Mouse (Mus musculus): Measurements from ENCODE around the gene Kcp. TPM values are rescaled to one million over a fixed set of nuclear protein-coding genes. Genes with fewer than 3 reads are reported as not detected.

The Kcp gene
- polyA plus RNA-seq, 1 experiment from 2014 or later, result 15.4 TPM

DNA sequence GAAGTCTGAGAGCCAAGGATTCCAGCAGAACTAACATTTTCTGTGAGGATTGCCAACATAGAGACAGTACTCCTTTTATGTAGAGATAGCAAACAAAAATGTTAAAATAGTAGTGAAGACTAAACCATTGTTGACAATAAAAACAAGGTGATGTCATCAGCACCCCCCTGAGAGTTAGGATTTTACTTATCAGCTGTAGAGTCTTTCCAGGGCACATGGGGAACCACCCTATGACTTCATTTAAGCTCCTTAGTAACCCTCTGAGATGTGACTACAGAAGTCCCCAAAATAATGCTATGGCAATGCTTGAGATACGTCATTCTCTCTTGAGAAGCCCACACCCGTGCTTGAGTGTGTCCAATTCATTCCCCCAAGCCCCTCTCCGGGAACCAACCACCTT is 44.4 kb downstream of the Kcp start:
- H3K4me3 ChIP-seq, result no peak overlapping the region
- peaks cover 3% of the 10 kb centered on the region for H3K4me1 ChIP-seq (replicated peaks)
- no peaks in the 10 kb centered on the region for H3K27me3 ChIP-seq (replicated peaks)
- H3K36me3 ChIP-seq, result peaks cover 35% of the 10 kb centered on the region
- no peak overlapping the region for H3K27ac ChIP-seq (ENCODE audit: poor library complexity, severe bottlenecking)
- 66% methylated on average over 3 of the region's 3 CpGs for WGBS
- no peak for ATAC-seq (ENCODE audit: insufficient number of reproducible peaks, low FRiP score)
- H3K9ac ChIP-seq, result no peak overlapping the region
- no peak overlapping the region for H3K4me2 ChIP-seq
- no peaks in the 10 kb centered on the region for H3K9me3 ChIP-seq (replicated peaks)

DNA sequence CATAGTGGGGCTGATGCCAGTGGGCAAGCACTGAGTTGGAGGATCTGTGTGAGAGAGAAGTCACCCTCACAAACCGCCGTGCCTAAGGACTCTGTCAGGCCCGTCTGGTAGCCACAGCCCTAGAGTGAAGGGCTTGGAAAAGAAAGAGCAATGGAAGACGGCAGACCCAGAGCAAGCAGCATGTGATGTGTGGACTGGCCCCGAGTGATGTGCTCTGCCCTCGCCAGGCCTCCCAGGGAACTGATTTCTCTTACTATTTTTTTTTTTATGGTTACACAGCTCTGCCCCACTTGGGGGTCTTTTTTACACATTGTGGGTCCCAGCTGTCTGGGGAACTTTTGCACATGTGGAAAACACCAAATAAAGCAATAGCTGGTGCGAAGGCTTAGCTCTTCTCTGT is 46.2 kb downstream of the Kcp start:
- H3K36me3 ChIP-seq, result peaks cover 54% of the 10 kb centered on the region
- ATAC-seq (ENCODE audit: insufficient number of reproducible peaks, low FRiP score), result no peak
- H3K4me2 ChIP-seq, result no peak overlapping the region
- no peaks in the 10 kb centered on the region for H3K4me1 ChIP-seq (replicated peaks)
- H3K9me3 ChIP-seq (replicated peaks), result no peaks in the 10 kb centered on the region
- H3K27ac ChIP-seq (ENCODE audit: poor library complexity, severe bottlenecking), result no peak overlapping the region
- H3K27me3 ChIP-seq (replicated peaks), result no peaks in the 10 kb centered on the region
- no peak overlapping the region for H3K9ac ChIP-seq
- 63% methylated on average over 7 of the region's 7 CpGs for WGBS
- no peak overlapping the region for H3K4me3 ChIP-seq

DNA sequence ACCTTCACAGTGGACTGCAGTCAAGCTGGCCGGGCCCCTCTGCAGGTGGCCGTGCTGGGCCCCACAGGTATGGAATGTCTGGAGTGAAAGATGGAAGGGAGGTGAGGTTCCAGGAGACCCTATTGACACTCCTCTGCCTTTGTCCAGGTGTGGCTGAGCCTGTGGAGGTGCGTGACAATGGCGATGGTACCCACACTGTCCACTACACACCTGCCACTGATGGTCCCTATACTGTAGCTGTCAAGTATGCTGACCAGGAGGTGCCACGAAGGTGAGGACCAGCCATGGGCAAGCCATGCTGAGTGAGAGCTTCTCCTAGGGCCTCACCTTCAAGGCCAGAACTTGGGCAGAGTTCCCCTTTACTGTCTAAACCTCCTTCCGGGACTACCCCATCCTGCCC is 57.1 kb downstream of the Kcp start:
- Histone ChIP-seq H3K27me3 (replicated peaks) (no peaks in the 10 kb centered on the region), H3K4me3 (no peak overlapping the region), H3K9ac (no peak overlapping the region), H3K27ac (ENCODE audit: poor library complexity, severe bottlenecking) (no peak overlapping the region), H3K4me2 (no peak overlapping the region), H3K9me3 (replicated peaks) (no peaks in the 10 kb centered on the region), H3K36me3 (peaks cover 97% of the 10 kb centered on the region), H3K4me1 (replicated peaks) (no peaks in the 10 kb centered on the region)
- no peak for ATAC-seq (ENCODE audit: insufficient number of reproducible peaks, low FRiP score)
- 91% methylated on average over 6 of the region's 6 CpGs for WGBS

DNA sequence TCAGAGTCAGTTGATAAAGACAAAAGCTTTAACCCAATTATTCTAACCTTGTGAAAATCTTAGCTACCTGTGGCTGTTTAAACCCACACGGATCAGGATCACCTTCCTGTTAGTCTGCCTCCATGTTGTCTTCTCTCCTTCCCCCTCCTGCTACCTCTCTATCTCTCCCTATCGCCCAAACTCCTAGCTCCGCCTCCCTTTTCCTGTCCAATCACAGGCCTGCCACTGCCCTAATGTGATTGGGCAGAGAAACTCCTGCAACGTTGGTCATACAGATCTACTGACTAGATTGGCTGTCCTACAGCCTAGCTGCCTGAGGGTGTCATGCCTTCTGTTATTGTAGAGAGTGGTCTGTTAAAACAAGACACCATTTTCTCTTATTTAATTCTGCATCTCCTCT is 57.9 kb downstream of the Kcp start:
- Histone ChIP-seq H3K36me3 (peaks cover 97% of the 10 kb centered on the region), H3K27me3 (replicated peaks) (no peaks in the 10 kb centered on the region), H3K27ac (ENCODE audit: poor library complexity, severe bottlenecking) (no peak overlapping the region), H3K9me3 (replicated peaks) (no peaks in the 10 kb centered on the region), H3K4me1 (replicated peaks) (no peaks in the 10 kb centered on the region), H3K4me3 (no peak overlapping the region), H3K9ac (no peak overlapping the region), H3K4me2 (no peak overlapping the region)
- 31% methylated on average over 4 of the region's 4 CpGs for WGBS
- no peak for ATAC-seq (ENCODE audit: insufficient number of reproducible peaks, low FRiP score)

DNA sequence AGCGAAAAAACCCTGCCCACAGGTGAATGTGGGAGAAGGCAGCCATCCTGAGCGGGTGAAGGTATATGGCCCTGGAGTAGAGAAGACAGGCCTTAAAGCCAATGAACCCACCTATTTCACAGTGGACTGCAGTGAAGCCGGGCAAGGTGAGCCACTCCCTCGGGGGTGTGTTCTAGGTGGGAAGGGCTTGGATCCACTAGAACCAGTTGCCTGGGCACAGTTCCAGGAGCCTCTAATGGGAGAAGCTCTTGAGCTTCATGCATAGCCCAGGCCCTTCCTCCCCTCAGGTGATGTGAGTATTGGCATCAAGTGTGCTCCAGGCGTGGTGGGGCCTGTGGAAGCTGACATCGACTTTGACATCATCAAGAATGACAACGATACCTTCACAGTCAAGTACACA is 62.4 kb downstream of the Kcp start:
- Histone ChIP-seq H3K36me3 (peaks cover 98% of the 10 kb centered on the region), H3K9ac (no peak overlapping the region), H3K4me2 (no peak overlapping the region), H3K4me1 (replicated peaks) (no peaks in the 10 kb centered on the region), H3K4me3 (no peak overlapping the region), H3K27me3 (replicated peaks) (no peaks in the 10 kb centered on the region), H3K27ac (ENCODE audit: poor library complexity, severe bottlenecking) (no peak overlapping the region), H3K9me3 (replicated peaks) (no peaks in the 10 kb centered on the region)
- 90% methylated on average over 7 of the region's 7 CpGs for WGBS
- no peak for ATAC-seq (ENCODE audit: insufficient number of reproducible peaks, low FRiP score)

DNA sequence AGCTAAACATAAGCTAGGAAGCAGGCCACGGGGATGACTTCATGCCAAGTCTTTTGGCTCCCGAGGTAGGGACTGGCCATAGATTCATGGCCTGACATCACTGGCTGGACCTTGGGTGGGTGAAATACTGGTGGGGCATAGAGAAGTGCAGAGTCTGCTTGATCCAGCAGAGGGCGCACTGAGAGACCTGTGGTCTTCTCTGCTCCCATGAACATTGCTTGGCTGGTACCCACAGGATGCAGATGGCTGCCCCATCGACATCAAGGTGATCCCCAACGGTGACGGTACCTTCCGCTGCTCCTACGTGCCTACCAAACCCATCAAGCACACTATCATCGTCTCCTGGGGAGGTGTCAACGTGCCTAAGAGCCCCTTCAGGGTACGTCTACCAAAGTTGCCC is 63.0 kb downstream of the Kcp start:
- no peaks in the 10 kb centered on the region for H3K27me3 ChIP-seq (replicated peaks)
- no peak overlapping the region for H3K4me2 ChIP-seq
- 61% methylated on average over 11 of the region's 11 CpGs for WGBS
- no peaks in the 10 kb centered on the region for H3K9me3 ChIP-seq (replicated peaks)
- no peak for ATAC-seq (ENCODE audit: insufficient number of reproducible peaks, low FRiP score)
- H3K27ac ChIP-seq (ENCODE audit: poor library complexity, severe bottlenecking), result no peak overlapping the region
- H3K9ac ChIP-seq, result no peak overlapping the region
- no peak overlapping the region for H3K4me3 ChIP-seq
- H3K36me3 ChIP-seq, result peaks cover 99% of the 10 kb centered on the region
- no peaks in the 10 kb centered on the region for H3K4me1 ChIP-seq (replicated peaks)

DNA sequence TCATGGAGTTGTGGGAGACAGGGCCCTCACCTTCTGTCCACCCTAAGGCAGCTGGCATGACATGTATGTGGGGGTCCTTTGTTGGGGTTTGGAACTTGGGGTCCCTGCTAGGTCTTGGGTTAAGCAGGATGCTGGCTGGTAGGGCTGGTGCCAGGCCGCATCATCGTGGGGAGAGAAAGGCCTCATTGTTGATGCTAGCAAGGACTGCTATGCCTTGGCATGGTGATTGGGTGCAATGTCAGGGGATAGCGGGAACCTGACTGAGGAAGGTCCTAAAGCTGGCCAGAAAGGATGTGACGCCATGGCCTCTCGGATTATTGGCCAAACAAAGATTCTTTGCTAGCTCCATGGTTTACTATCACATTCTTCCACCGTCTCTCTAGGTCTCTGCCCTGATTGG is 68.0 kb downstream of the Kcp start:
- Histone ChIP-seq H3K9me3 (replicated peaks) (no peaks in the 10 kb centered on the region), H3K36me3 (peaks cover 70% of the 10 kb centered on the region), H3K27me3 (replicated peaks) (no peaks in the 10 kb centered on the region), H3K9ac (no peak overlapping the region), H3K4me2 (no peak overlapping the region), H3K4me3 (no peak overlapping the region), H3K27ac (ENCODE audit: poor library complexity, severe bottlenecking) (no peak overlapping the region), H3K4me1 (replicated peaks) (peaks cover 25% of the 10 kb centered on the region)
- no peak for ATAC-seq (ENCODE audit: insufficient number of reproducible peaks, low FRiP score)
- WGBS, result 83% methylated on average over 6 of the region's 6 CpGs

DNA sequence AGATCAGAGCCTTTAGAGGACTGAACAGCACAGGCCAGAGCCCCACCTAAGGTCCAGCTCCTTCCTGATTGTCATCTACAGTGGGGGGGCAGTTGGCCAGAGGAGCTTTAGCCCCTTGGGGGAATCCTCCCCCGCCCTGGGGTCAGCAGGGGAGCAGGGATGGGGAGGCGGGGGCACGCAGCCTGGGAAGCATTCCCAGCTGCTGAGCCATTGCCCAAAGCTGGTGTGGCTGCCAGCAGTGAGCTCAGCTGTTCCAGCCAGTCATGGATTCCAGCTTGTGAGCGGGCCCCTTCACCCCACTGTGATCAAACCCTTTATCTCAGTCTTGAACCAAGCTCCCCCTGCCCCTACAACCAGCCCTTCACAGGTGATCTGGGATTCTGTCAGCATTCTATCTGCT is 68.5 kb downstream of the Kcp start:
- no peaks in the 10 kb centered on the region for H3K9me3 ChIP-seq (replicated peaks)
- no peak overlapping the region for H3K27ac ChIP-seq (ENCODE audit: poor library complexity, severe bottlenecking)
- H3K4me1 ChIP-seq (replicated peaks), result peaks cover 25% of the 10 kb centered on the region
- ATAC-seq (ENCODE audit: insufficient number of reproducible peaks, low FRiP score), result no peak
- no peak overlapping the region for H3K9ac ChIP-seq
- peaks cover 65% of the 10 kb centered on the region for H3K36me3 ChIP-seq
- WGBS, result 84% methylated on average over 4 of the region's 4 CpGs
- no peak overlapping the region for H3K4me3 ChIP-seq
- H3K27me3 ChIP-seq (replicated peaks), result no peaks in the 10 kb centered on the region
- no peak overlapping the region for H3K4me2 ChIP-seq

DNA sequence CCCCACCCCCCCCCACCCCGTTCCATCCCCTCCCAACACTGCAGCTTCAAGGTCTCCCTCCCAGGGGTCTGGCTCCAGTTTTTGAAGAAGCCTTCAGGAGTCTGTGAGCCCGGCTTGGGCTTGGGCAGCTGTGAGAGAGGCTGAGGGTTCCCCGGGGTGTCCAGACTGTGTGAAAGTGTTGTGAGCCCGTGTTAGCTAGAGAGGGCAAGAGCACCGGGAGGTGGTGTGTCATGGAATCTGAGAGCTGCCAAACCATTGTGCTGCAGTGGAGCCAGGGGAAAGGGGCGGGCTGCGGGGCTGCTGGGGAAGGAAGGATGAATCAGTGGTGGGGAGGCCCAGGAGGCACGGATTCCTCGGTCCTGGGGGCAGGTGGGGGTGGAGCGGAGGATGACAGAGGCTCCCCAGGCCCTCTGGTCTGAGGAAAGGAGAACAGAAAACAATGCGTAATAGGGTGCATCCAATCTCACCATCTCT is 71.3 kb downstream of the Kcp start:
- WGBS, result 3% methylated on average over 11 of the region's 11 CpGs
- Histone ChIP-seq H3K9ac (peak overlapping the region; percentile 91), H3K27ac (ENCODE audit: poor library complexity, severe bottlenecking) (peak overlapping the region; percentile 97), H3K27me3 (replicated peaks) (no peaks in the 10 kb centered on the region), H3K4me3 (peak overlapping the region; percentile 66), H3K9me3 (replicated peaks) (no peaks in the 10 kb centered on the region), H3K36me3 (peaks cover 37% of the 10 kb centered on the region), H3K4me2 (peak overlapping the region; percentile 86), H3K4me1 (replicated peaks) (peaks cover 41% of the 10 kb centered on the region)
- peak; percentile 24 for ATAC-seq (ENCODE audit: insufficient number of reproducible peaks, low FRiP score)

DNA sequence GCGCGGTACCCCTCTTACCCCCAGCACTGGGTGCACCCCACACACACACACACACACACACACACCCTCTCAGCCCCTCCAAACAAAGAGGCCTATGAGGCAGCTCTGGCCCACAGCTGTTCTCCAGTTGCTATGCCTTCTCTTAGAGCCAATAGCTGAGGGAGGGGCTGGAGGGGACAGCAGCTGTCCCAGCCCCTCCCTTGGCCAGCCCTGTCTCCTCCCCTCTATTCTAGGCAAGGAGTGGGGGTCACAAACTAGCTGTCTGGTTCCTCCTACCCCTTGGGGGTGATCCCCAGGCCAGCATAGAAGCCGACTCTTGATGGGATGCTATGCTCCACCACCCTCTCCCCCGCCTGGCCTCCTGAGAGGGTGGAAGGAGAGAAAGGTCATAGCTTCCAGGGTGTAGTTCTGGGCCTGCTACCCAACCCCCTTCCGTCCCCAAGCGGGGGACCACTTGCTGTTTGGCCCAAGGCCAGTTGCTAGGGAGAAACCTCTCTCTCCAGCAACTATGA is 71.8 kb downstream of the Kcp start:
- H3K9me3 ChIP-seq (replicated peaks), result no peaks in the 10 kb centered on the region
- peak overlapping the region; percentile 97 for H3K27ac ChIP-seq (ENCODE audit: poor library complexity, severe bottlenecking)
- ATAC-seq (ENCODE audit: insufficient number of reproducible peaks, low FRiP score), result peak; percentile 10
- peaks cover 32% of the 10 kb centered on the region for H3K36me3 ChIP-seq
- WGBS, result 8% methylated on average over 6 of the region's 6 CpGs
- no peaks in the 10 kb centered on the region for H3K27me3 ChIP-seq (replicated peaks)
- H3K4me1 ChIP-seq (replicated peaks), result peaks cover 45% of the 10 kb centered on the region
- peak overlapping the region; percentile 91 for H3K9ac ChIP-seq
- peak overlapping the region; percentile 66 for H3K4me3 ChIP-seq
- peak overlapping the region; percentile 86 for H3K4me2 ChIP-seq

DNA sequence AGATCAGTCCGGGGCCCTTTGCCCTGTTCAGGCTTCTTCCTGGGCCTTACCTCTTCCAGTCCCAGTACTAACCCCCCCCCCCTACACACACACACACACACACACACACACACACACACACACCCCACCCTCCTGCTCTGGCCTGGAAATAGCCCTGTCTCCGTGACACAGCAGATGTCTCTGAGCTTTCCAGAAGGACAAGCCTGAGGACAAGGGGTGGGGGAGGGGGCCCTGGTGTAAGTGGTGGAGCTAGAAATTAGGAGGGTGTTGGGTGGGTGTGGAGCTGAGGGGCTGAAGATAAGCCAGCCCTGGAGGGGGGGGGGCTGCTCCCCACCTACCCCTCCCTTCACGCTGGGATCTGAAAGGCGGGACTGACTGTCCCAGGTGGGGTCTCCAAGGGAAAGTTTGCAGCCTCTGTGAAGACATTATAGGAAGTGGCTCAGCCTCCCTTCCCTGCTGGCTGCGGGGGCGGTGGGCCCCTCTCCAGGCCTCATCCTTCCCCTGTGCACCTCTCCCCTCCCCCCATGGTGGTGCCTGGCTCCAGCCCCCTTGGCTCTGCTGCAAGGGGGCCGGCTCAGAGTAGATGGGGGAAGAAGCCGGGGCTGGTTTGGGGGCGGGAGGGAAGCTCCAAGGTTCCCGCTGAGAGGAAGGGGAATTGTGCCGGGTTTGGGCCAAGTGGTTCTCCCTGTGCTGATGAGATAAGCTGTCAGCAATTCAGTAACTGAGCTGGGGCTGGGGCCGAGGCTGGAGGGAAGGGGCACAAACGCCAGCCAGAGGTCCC is 72.7 kb downstream of the Kcp start:
- Histone ChIP-seq H3K4me3 (peak overlapping the region; percentile 66), H3K4me2 (peak overlapping the region; percentile 86), H3K36me3 (peaks cover 24% of the 10 kb centered on the region), H3K9me3 (replicated peaks) (no peaks in the 10 kb centered on the region), H3K27ac (ENCODE audit: poor library complexity, severe bottlenecking) (peak overlapping the region; percentile 97), H3K4me1 (replicated peaks) (peaks cover 54% of the 10 kb centered on the region), H3K9ac (peak overlapping the region; percentile 91), H3K27me3 (replicated peaks) (no peaks in the 10 kb centered on the region)
- peak; percentile 44 for ATAC-seq (ENCODE audit: insufficient number of reproducible peaks, low FRiP score)
- under 1% methylated on average over 13 of the region's 13 CpGs for WGBS

Measured in heart, embryonic 12.5 days (tissue).